Mouse (Mus musculus) heart, postnatal 0 days (tissue): Measurements from ENCODE around the gene Galp. TPM values are rescaled to one million over a fixed set of nuclear protein-coding genes. Genes with fewer than 3 reads are reported as not detected.
A peak's percentile ranks its signal among the peaks of the same experiment; 100 is the strongest.

ENCODE experiments used
- ATAC-seq: fragments of 200-750 bp; cut with Nextera tagmentation; 2 replicates; pipeline ENCODE4 v1.8.0; 2017; ENCODE audit warnings: low read depth, moderate number of reproducible peaks, moderate library complexity; ENCODE audit not compliant: insufficient read depth
- DNase-seq: peaks from one replicate; pipeline ENCODE4 v3.0.0-alpha.2; 2016; ENCODE audit warnings: low spot score
- H3K27ac ChIP-seq: fragments of 300-500 bp; sonication (generic); 2 replicates; pipeline ENCODE4 v1.5.1; 2014; ENCODE audit warnings: low read depth, mild to moderate bottlenecking
- H3K27me3 ChIP-seq: fragments of 300-500 bp; sonication (generic); 2 replicates; pipeline ENCODE4 v1.6.1; 2014; ENCODE audit warnings: low read length, mixed read lengths; ENCODE audit not compliant: control insufficient read depth, insufficient read depth
- H3K36me3 ChIP-seq: fragments of 300-500 bp; sonication (generic); replicated peaks from 2 replicates; pipeline ENCODE4 v1.6.1; 2014; ENCODE audit warnings: low read length, mixed read lengths; ENCODE audit not compliant: control insufficient read depth, insufficient read depth
- H3K4me1 ChIP-seq: fragments of 300-500 bp; sonication (generic); 2 replicates; pipeline ENCODE4 v1.6.1; 2014; ENCODE audit warnings: antibody characterized with exemption; ENCODE audit not compliant: control insufficient read depth, insufficient read depth
- H3K4me2 ChIP-seq: fragments of 300-500 bp; sonication (generic); 2 replicates; pipeline ENCODE4 v1.6.1; 2014; ENCODE audit warnings: low read depth, mild to moderate bottlenecking, low read length, moderate library complexity
- H3K4me3 ChIP-seq: fragments of 300-500 bp; sonication (generic); 2 replicates; pipeline ENCODE4 v1.5.1; 2014; ENCODE audit warnings: low read depth, low read length
- H3K9ac ChIP-seq: fragments of 300-500 bp; sonication (generic); replicated peaks from 2 replicates; pipeline ENCODE4 v1.6.1; 2014; ENCODE audit warnings: low read depth, low read length, mixed read lengths
- H3K9me3 ChIP-seq: fragments of 300-500 bp; sonication (generic); replicated peaks from 2 replicates; pipeline ENCODE4 v1.6.1; 2016; ENCODE audit warnings: low read length; ENCODE audit not compliant: control insufficient read depth
- CTCF ChIP-seq: IDR thresholded peaks from 2 replicates; pipeline ENCODE4 v1.5.1; 2016; ENCODE audit warnings: antibody characterized with exemption, control low read depth, low read depth
- EP300 ChIP-seq: IDR thresholded peaks from 2 replicates; pipeline ENCODE4 v1.6.1; 2016; ENCODE audit warnings: antibody characterized with exemption, low read depth
- WGBS: fragments of 180-500 bp; shearing (Covaris S2); extraction: QIAGEN DNeasy Blood & Tissue Kit; methylation state at CpG from one replicate; pipeline ENCODE4 v1.1.7; 2014; 5-methylcytosine and 5-hydroxymethylcytosine counted together
- polyA plus RNA-seq: library from polyadenylated mRNA; unstranded; fragments of >200 nt; fragmentation: Nextera tagmentation; extraction: Ambion mirVana; gene quantifications from 2 replicates; pipeline ENCODE4 v1.2.1, GENCODE M21; 2015
- total RNA-seq: library from RNA; depleted of rRNA; stranded (reverse); fragments of >200 nt; gene quantifications from 2 replicates; pipeline ENCODE4 v1.2.3, GENCODE M21; 2014; ENCODE audit warnings: low replicate concordance; rRNA removed

The Galp gene
- not detected in 2 replicates for total RNA-seq
- not detected in 2 replicates for polyA plus RNA-seq

GRCm38 (mm10) chr7:6196790-6197189 lies at the start of gene Galp:
Gene Galp, plus strand, starts transcription at chr7:6197090.
- H3K4me1 ChIP-seq: no peaks in the 10 kb centered on the region
- no peak within 1 kb of the TSS for H3K27ac ChIP-seq
- no peaks in the 10 kb centered on the region for H3K9me3 ChIP-seq
- DNase-seq: no peak
- H3K4me2 ChIP-seq: no peak within 1 kb of the TSS
- TF ChIP-seq CTCF (no peak), EP300 (no peak)
- H3K4me3 ChIP-seq: no peak within 1 kb of the TSS
- ATAC-seq: no peak
- H3K36me3 ChIP-seq: no peaks in the 10 kb centered on the region
- H3K9ac ChIP-seq: no peak within 1 kb of the TSS
- 0 out of 2 replicates have a peak, but pooled peaks cover 5% of the 10 kb centered on the region for H3K27me3 ChIP-seq
- 41% methylated on average over 3 of the region's 3 CpGs for WGBS

- H3K4me1 ChIP-seq: peaks cover 84% of the 10 kb centered on the region
- H3K4me2 ChIP-seq: no peak overlapping the region
- ATAC-seq (no peak), DNase-seq (no peak)
- WGBS: 54% methylated on average over 5 of the region's 5 CpGs
- H3K9me3 ChIP-seq: no peaks in the 10 kb centered on the region
- no peak overlapping the region for H3K9ac ChIP-seq
- TF ChIP-seq EP300 (no peak), CTCF (no peak)
- H3K36me3 ChIP-seq: no peaks in the 10 kb centered on the region
- H3K27me3 ChIP-seq: no peaks in the 10 kb centered on the region
- H3K4me3 ChIP-seq: no peak overlapping the region
- peak overlapping the region; percentile 76 for H3K27ac ChIP-seq
Observed at GRCm38 (mm10) chr7:6147688-6148087, 49.2 kb upstream of the Galp start.

- no peak for DNase-seq
- H3K9me3 ChIP-seq: no peaks in the 10 kb centered on the region
- TF ChIP-seq EP300 (no peak), CTCF (no peak)
- H3K27ac ChIP-seq: peak overlapping the region; percentile 36
- no peak overlapping the region for H3K4me3 ChIP-seq
- ATAC-seq: no peak
- H3K4me2 ChIP-seq: no peak overlapping the region
- H3K4me1 ChIP-seq: peaks cover 72% of the 10 kb centered on the region
- H3K36me3 ChIP-seq: no peaks in the 10 kb centered on the region
- 76% methylated on average over 1 of the region's 1 CpGs for WGBS
- H3K27me3 ChIP-seq: no peaks in the 10 kb centered on the region
- H3K9ac ChIP-seq: no peak overlapping the region
Observed at GRCm38 (mm10) chr7:6151266-6151665, 45.6 kb upstream of the Galp start.

- H3K4me2 ChIP-seq: no peak overlapping the region
- no peaks in the 10 kb centered on the region for H3K27me3 ChIP-seq
- WGBS: 39% methylated on average over 3 of the region's 3 CpGs
- DNase-seq (no peak), ATAC-seq (no peak)
- H3K27ac ChIP-seq: peak overlapping the region; percentile 36
- no peak overlapping the region for H3K4me3 ChIP-seq
- TF ChIP-seq CTCF (no peak), EP300 (no peak)
- H3K9ac ChIP-seq: no peak overlapping the region
- peaks cover 71% of the 10 kb centered on the region for H3K4me1 ChIP-seq
- no peaks in the 10 kb centered on the region for H3K9me3 ChIP-seq
- H3K36me3 ChIP-seq: no peaks in the 10 kb centered on the region
Observed at GRCm38 (mm10) chr7:6152036-6152435, 44.9 kb upstream of the Galp start.

GRCm38 (mm10) chr7:6153131-6153530 lies 43.8 kb upstream of the Galp start:
- H3K4me3 ChIP-seq: no peak overlapping the region
- H3K36me3 ChIP-seq: no peaks in the 10 kb centered on the region
- H3K4me1 ChIP-seq: peaks cover 65% of the 10 kb centered on the region
- ATAC-seq: no peak
- no peaks in the 10 kb centered on the region for H3K9me3 ChIP-seq
- 55% methylated on average over 3 of the region's 3 CpGs for WGBS
- TF ChIP-seq EP300 (no peak), CTCF (no peak)
- no peak overlapping the region; the same call in 1 of the 2 replicates for H3K9ac ChIP-seq
- H3K27me3 ChIP-seq: no peaks in the 10 kb centered on the region
- DNase-seq: no peak
- H3K4me2 ChIP-seq: no peak overlapping the region
- peak overlapping the region; percentile 94 for H3K27ac ChIP-seq

- DNase-seq: no peak
- WGBS: 16% methylated on average over 5 of the region's 5 CpGs
- TF ChIP-seq CTCF: no peak
- no peak for TF ChIP-seq EP300
- peak overlapping the region; percentile 88; the same call in 1 of the 2 replicates for H3K9ac ChIP-seq
- ATAC-seq: no peak
- peaks cover 54% of the 10 kb centered on the region for H3K4me1 ChIP-seq
- no peaks in the 10 kb centered on the region for H3K27me3 ChIP-seq
- peak overlapping the region; percentile 66 for H3K4me2 ChIP-seq
- no peaks in the 10 kb centered on the region for H3K36me3 ChIP-seq
- no peaks in the 10 kb centered on the region for H3K9me3 ChIP-seq
- H3K27ac ChIP-seq: peak overlapping the region; percentile 94
- H3K4me3 ChIP-seq: peak overlapping the region; percentile 77
Observed at GRCm38 (mm10) chr7:6154164-6154563, 42.7 kb upstream of the Galp start.
